Mouse (Mus musculus) spleen, adult 12 weeks (tissue): ENCODE measurements around the gene Usp32.
A peak's percentile ranks its signal among the peaks of the same experiment; 100 is the strongest.
"Not testable (repeated sequence)": the region's sequence is repeated elsewhere in the genome, so short reads cannot be mapped to it uniquely, and the experiment has no call there.

ENCODE experiments used
- DNase-seq: peaks from one replicate; pipeline ENCODE4 v3.0.0; 2022; ENCODE audit warnings: low spot score

The Usp32 gene

GRCm38 (mm10) chr11:85139581-85140540 lies at the start of gene Usp32:
TSS of gene Usp32 (minus strand) at chr11:85140161.
- peak; percentile 92 for DNase-seq

GRCm38 (mm10) chr11:85189110-85189509 lies 49.1 kb upstream of the Usp32 start:
- no peak for DNase-seq

GRCm38 (mm10) chr11:85184839-85185238 lies 44.9 kb upstream of the Usp32 start:
- no peak for DNase-seq

GRCm38 (mm10) chr11:85184082-85184481 lies 44.1 kb upstream of the Usp32 start:
- DNase-seq = peak; percentile 52

- no peak for DNase-seq
Measured at GRCm38 (mm10) chr11:85183284-85183779, 43.4 kb upstream of the Usp32 start.

- peak; percentile 56 for DNase-seq
Measured at GRCm38 (mm10) chr11:85182617-85183283, 42.8 kb upstream of the Usp32 start.

- DNase-seq = no peak
Measured at GRCm38 (mm10) chr11:85178413-85178812, 38.5 kb upstream of the Usp32 start.

GRCm38 (mm10) chr11:85177761-85178160 lies 37.8 kb upstream of the Usp32 start:
- no peak for DNase-seq

- DNase-seq = no peak
Measured at GRCm38 (mm10) chr11:85175941-85176340, 36.0 kb upstream of the Usp32 start.

- DNase-seq = no peak
Measured at GRCm38 (mm10) chr11:85170833-85171232, 30.9 kb upstream of the Usp32 start.

GRCm38 (mm10) chr11:85170058-85170740 lies 30.2 kb upstream of the Usp32 start, which contains the start of gene 1700125H20Rik:
TSS of gene 1700125H20Rik (plus strand) at chr11:85170404.
- DNase-seq = peak; percentile 81

- no peak for DNase-seq
Measured at GRCm38 (mm10) chr11:85167503-85167902, 27.5 kb upstream of the Usp32 start.

GRCm38 (mm10) chr11:85164371-85164770 lies 24.4 kb upstream of the Usp32 start:
- no peak for DNase-seq

GRCm38 (mm10) chr11:85163014-85163413 lies 23.1 kb upstream of the Usp32 start:
- not testable (repeated sequence) for DNase-seq

GRCm38 (mm10) chr11:85157301-85157700 lies 17.3 kb upstream of the Usp32 start:
- DNase-seq = no peak

- no peak for DNase-seq
Measured at GRCm38 (mm10) chr11:85152256-85152930, 12.4 kb upstream of the Usp32 start.

GRCm38 (mm10) chr11:85138776-85139474 lies 1.0 kb downstream of the Usp32 start:
- peak; percentile 15 for DNase-seq

- DNase-seq = no peak
Measured at GRCm38 (mm10) chr11:85131542-85131941, 8.4 kb downstream of the Usp32 start.

- DNase-seq = no peak
Measured at GRCm38 (mm10) chr11:85128883-85129282, 11.1 kb downstream of the Usp32 start.

- no peak for DNase-seq
Measured at GRCm38 (mm10) chr11:85126257-85127102, 13.5 kb downstream of the Usp32 start.
